Mouse (Mus musculus) cortical plate, adult 2 months (tissue): ENCODE results near the gene Rtkn2.

Experiments
- CTCF ChIP-seq: fragments of 200-500 bp; IDR thresholded peaks from 2 replicates; pipeline ENCODE4 v1.5.1; 2011; ENCODE audit warnings: mild to moderate bottlenecking, control low read depth, low read length; ENCODE audit not compliant: insufficient read depth; ENCODE audit errors: extremely low read depth
- POLR2A ChIP-seq: fragments of 200-500 bp; IDR thresholded peaks from 2 replicates; pipeline ENCODE4 v1.6.1; 2011; ENCODE audit warnings: mild to moderate bottlenecking, low read length, control low read depth; ENCODE audit not compliant: insufficient read depth; ENCODE audit errors: extremely low read depth

- peak; percentile 32; the same call in 1 of the 2 replicates for TF ChIP-seq CTCF
- no peak for TF ChIP-seq POLR2A
Measured at GRCm38 (mm10) chr10:68089435-68090196, 110.2 kb downstream of the Rtkn2 start.
